Mouse (Mus musculus) bone marrow, adult 2 months (tissue): ENCODE measurements around the gene Aagab. TPM values are rescaled to one million over a fixed set of nuclear protein-coding genes. Genes with fewer than 3 reads are reported as not detected.

Experiments
- H3K27ac ChIP-seq: fragments of 200-500 bp; 2 replicates; pipeline ENCODE4 v1.5.1; 2012; ENCODE audit warnings: low read depth, mild to moderate bottlenecking, control low read depth, inconsistent platforms, low read length; ENCODE audit not compliant: control insufficient read depth, poor library complexity, insufficient read depth
- H3K4me1 ChIP-seq: fragments of 200-500 bp; 2 replicates; pipeline ENCODE4 v1.6.1; 2011; ENCODE audit warnings: low read length; ENCODE audit not compliant: control insufficient read depth, insufficient read depth
- H3K4me3 ChIP-seq: fragments of 200-500 bp; replicated peaks from 2 replicates; pipeline ENCODE3; 2011; ENCODE audit warnings: mild to moderate bottlenecking, low read depth, low read length, control low read depth; ENCODE audit not compliant: control insufficient read depth
- CTCF ChIP-seq: fragments of 200-500 bp; IDR thresholded peaks from 2 replicates; pipeline ENCODE4 v1.5.1; 2011; ENCODE audit warnings: low read length, control low read depth; ENCODE audit not compliant: control insufficient read depth, insufficient read depth
- POLR2A ChIP-seq: fragments of 200-500 bp; IDR thresholded peaks from 2 replicates; pipeline ENCODE4 v1.6.1; 2011; ENCODE audit warnings: low read depth, mild to moderate bottlenecking, control low read depth, low read length, borderline replicate concordance; ENCODE audit not compliant: control insufficient read depth
- WGBS: fragments of 180-500 bp; shearing (Covaris S2); methylation state at CpG from one replicate; pipeline ENCODE4 v1.1.7; 2018; 5-methylcytosine and 5-hydroxymethylcytosine counted together
- polyA plus RNA-seq: library from polyadenylated mRNA; stranded (reverse); fragments of >200 nt; gene quantifications from 2 replicates; pipeline ENCODE4 v1.2.4, GENCODE M21; 2011; ENCODE audit warnings: low replicate concordance; ENCODE audit not compliant: missing spikeins, insufficient read depth, insufficient read length

Gene Aagab
- polyA plus RNA-seq, 1 experiment: 13.9 TPM

DNA sequence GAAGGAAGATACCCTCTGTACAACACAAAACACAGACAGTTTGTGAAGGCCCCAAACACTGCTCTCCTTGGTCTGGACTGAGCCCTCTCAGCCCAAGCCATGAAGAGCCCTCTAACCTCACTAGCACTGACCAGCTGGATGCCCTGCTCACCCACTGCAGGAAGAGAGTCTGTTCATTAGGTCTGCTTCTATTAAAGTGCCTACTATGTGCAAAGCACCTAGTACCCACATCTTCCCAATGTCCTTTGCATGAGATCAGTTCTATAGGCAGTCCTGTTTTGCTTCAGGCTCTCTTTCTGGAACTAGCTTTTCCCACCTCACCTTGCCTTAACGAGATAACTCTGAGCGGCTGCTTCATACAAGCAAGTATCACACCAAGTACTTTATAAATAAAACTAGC lies 80.5 kb downstream of the Aagab start:
- TF ChIP-seq CTCF: no peak
- no peak for TF ChIP-seq POLR2A
- WGBS: 94% methylated on average over 2 of the region's 2 CpGs
- H3K27ac ChIP-seq: no peak overlapping the region
- H3K4me1 ChIP-seq: peaks cover 14% of the 10 kb centered on the region; the same call in 1 of the 2 replicates
- H3K4me3 ChIP-seq: no peak overlapping the region

DNA sequence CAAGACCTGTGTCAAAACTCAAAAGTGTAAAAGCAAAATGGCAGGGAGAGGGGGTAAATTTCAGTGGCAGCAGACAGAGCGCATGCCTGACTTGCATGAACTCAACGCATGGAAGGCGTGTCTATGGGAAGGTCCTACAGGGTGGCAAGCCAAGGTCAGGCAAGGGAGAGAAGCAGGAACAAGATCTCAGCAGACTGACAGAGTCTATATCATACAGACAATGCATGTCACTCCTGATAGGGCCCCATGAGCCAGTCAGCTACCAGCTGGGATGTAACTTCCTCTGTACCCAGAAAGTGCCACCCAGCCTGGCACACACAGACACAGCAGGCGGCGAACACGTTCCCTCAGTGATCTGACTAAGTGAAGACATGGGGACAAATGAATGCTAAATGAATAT lies 81.8 kb downstream of the Aagab start:
- Histone ChIP-seq H3K4me3 (no peak overlapping the region), H3K27ac (no peak overlapping the region), H3K4me1 (peaks cover 11% of the 10 kb centered on the region; the same call in 1 of the 2 replicates)
- TF ChIP-seq POLR2A: no peak
- no peak for TF ChIP-seq CTCF
- 50% methylated on average over 6 of the region's 6 CpGs for WGBS

DNA sequence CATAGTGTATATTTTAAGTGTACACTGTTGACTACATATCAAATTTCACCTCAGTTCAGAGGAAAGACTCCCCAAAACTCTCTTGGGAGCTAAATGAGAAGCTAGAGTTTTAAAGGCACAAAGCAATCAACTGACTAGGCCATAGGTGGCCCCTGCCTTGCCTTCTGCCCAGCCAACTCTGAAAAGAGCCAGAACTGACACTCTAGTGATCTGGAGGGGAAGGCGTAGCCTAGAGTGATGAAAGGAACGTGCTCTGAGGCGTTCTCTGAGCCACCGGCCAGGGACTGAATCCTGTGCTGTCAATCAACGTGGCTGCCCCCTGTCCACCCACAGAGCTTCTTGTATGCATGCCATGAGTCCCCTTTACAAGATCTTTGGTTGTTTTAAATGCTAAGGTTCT lies 82.9 kb downstream of the Aagab start:
- Histone ChIP-seq H3K27ac (no peak overlapping the region), H3K4me3 (no peak overlapping the region), H3K4me1 (peaks cover 11% of the 10 kb centered on the region; the same call in 1 of the 2 replicates)
- WGBS: 88% methylated on average over 5 of the region's 5 CpGs
- TF ChIP-seq POLR2A: no peak
- no peak for TF ChIP-seq CTCF

DNA sequence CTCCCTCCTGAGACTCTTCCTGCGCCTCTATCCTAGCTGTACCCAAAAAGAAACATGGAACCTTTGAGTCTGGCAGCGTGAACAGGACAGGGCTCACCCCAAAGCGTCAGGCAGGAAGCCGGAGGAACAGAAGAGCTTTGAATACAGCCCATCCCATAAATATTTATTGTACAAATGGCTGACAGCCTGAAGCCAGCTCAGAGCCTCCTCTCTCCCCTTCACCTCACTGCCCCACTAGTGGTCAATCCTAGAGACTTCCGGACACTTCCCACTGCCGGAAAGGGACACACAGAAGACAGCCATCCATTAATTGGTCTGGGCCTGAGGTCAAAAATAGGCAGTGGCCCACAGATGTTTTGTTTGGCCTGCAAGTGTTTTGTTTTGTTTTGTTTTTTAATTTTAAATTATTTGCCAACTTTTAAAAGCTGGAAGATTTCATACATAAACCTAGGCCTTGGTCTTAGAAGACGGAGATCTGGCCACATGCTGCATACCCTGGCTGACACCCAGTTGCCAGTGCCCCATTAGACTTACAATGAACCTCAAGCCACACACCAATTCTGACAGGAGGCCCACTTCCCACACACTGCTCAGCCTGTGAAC lies 85.1 kb downstream of the Aagab start:
- H3K27ac ChIP-seq: no peak overlapping the region
- H3K4me1 ChIP-seq: no peaks in the 10 kb centered on the region; the same call in 1 of the 2 replicates
- WGBS: 88% methylated on average over 7 of the region's 7 CpGs
- TF ChIP-seq POLR2A (no peak), CTCF (no peak)
- no peak overlapping the region for H3K4me3 ChIP-seq

DNA sequence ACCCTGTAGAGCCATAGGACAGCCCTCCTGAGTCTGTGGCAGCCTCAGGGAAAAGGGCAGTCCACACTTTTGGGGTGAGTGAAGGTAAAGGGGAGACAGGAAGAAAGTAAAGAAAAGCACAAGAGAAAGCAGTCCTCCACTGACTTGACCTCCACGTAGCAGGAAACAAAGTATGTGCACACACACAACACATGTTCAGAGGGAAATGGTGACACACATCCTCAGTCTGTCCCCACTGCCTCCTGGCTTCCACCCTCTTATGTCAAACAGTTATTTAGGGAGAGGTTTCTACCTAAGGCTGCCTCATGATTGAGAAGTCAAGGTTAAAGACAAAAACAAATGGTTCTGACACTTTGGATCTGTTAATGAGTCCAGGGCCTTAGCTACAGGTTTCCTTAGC lies 88.1 kb downstream of the Aagab start:
- Histone ChIP-seq H3K4me1 (peaks cover 2% of the 10 kb centered on the region; the same call in 1 of the 2 replicates), H3K4me3 (no peak overlapping the region), H3K27ac (peak overlapping the region; percentile 86)
- no peak for TF ChIP-seq POLR2A
- TF ChIP-seq CTCF: no peak
- WGBS: 32% methylated on average over 1 of the region's 1 CpGs

DNA sequence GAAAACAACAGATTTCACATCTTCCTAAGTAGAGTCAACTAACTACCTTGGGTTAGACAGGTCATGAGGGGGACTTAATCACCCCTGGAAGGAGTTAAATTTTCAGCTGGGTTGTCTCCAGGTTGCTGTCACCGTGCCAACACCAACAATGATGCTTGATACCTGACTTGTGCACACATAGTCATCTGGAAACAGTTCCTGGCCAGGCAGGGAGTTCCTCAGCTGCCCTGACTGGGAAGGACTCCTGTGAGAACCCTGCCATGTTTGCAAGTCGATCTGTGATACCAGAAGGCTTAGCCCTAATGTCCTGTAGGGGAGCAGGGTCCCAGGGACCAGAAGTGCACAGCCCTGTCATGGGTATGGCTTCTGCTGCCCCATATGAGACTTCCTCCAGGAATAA lies 89.5 kb downstream of the Aagab start:
- no peak for TF ChIP-seq CTCF
- no peak for TF ChIP-seq POLR2A
- Histone ChIP-seq H3K4me1 (peaks cover 2% of the 10 kb centered on the region; the same call in 1 of the 2 replicates), H3K4me3 (no peak overlapping the region), H3K27ac (no peak overlapping the region)
- 67% methylated on average over 2 of the region's 2 CpGs for WGBS

Other genes with a start within 250 kb of the Aagab start
- gene Map2k5, start 224.8 kb upstream of the Aagab start, polyA plus RNA-seq: 4.5 and 13.9 TPM in 2 replicates
- gene 2300009A05Rik, start 203.4 kb upstream of the Aagab start, polyA plus RNA-seq: 8.1 and 19.1 TPM in 2 replicates
- gene Iqch, start 167 bp upstream of the Aagab start, polyA plus RNA-seq: not detected in 2 replicates
- 9.1 and 17.1 TPM in 2 replicates for gene Smad3, start 155.3 kb downstream of the Aagab start, polyA plus RNA-seq